Mouse (Mus musculus) naive thymus-derived CD4-positive, alpha-beta T cell, adult 2 months (primary cell): ENCODE measurements around the gene Kif1c.
A peak's percentile ranks its signal among the peaks of the same experiment; 100 is the strongest.

Experiments used
- DNase-seq: peaks from one replicate; pipeline ENCODE4 v3.0.0-alpha.2; 2011; ENCODE audit warnings: low read depth

Gene Kif1c

GRCm38 (mm10) chr11:70697376-70697775 lies 3.0 kb upstream of the Kif1c start:
- DNase-seq = peak; percentile 57

GRCm38 (mm10) chr11:70699051-70699450 lies 1.3 kb upstream of the Kif1c start:
- DNase-seq = no peak

DNA sequence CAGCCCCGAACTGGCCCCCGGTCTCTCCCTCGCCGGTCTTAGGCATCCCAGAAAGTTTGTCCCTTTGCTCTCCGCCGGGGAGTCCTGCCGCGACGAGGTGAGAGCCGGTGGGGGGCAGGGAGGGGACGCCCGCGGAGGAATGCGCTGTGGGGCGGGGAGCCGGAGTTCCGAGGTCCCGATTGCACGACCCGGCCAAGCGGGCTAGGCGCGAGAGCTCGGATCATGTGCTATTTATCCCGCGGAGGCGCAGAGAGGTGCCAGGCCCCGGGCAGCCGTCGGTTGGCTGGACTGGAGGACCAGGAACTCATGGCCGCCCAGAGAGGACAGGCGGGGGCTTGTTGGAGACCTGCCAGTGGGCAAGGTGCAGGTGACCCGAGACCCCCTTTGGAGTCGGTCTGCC lies 265 bp downstream of the Kif1c start:
- peak; percentile 68 for DNase-seq

- no peak for DNase-seq
Observed at GRCm38 (mm10) chr11:70701221-70701955, 1.0 kb downstream of the Kif1c start.

- DNase-seq = no peak
Observed at GRCm38 (mm10) chr11:70701984-70702733, 1.8 kb downstream of the Kif1c start.

DNA sequence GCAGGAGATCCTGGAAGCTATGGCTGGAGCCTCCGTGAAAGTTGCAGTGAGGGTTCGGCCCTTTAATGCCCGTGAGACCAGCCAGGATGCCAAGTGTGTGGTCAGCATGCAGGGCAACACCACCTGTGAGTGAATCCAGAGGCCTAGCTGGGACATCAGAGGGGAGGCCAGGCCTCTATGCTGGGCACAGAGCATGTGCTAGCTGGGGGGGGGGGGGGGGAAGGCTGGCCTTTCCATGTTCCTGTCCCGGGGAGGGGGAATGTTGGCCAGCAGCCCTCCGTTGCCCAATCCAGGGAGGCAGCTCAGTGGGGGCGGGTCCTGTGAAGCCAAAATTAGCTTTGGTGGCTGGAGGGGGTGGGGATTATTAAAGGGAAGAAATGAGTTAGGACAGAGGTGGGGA lies 2.4 kb downstream of the Kif1c start:
- DNase-seq = no peak

GRCm38 (mm10) chr11:70706127-70706526 lies 5.8 kb downstream of the Kif1c start:
- DNase-seq = no peak

DNA sequence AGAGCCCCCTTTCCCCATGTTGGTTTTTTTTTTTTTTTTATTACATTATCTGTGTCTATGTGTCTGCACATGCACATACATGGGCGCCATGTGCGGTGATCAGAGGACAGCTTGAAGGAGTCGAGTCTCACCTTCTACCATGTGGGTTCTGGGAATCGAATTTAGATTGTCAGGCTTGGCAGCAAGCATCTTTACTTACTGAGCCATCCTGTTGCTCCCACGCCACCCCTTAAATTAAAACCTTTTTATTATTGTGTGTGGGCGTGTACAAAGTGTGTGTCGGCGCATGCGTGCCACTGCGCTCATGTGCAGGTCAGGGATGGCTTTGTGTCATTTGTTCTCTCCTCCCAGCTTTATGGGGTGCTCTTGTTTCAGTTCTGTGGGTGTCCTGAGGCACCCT lies 10.7 kb downstream of the Kif1c start:
- DNase-seq = no peak

GRCm38 (mm10) chr11:70713222-70713621 lies 12.9 kb downstream of the Kif1c start:
- DNase-seq = no peak

DNA sequence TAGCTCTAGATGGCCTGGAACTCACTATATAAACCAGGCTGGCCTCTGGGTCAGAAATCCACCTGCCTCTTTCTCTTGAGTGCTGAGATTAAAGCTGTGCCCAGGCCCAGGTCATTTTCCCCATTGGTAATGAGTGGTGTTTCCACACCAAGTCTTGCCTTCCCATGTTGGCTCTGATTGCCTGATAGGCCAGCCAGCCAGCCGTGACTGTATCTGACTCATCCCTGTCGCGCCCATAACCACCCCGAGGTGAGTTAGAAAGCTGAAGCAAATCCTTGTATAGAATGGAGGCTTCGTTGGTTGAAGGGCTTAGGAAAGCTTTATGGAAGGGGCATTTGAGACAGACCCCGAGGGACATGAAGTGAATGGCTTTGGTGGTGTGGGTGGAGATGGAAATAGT lies 15.5 kb downstream of the Kif1c start:
- no peak for DNase-seq

DNA sequence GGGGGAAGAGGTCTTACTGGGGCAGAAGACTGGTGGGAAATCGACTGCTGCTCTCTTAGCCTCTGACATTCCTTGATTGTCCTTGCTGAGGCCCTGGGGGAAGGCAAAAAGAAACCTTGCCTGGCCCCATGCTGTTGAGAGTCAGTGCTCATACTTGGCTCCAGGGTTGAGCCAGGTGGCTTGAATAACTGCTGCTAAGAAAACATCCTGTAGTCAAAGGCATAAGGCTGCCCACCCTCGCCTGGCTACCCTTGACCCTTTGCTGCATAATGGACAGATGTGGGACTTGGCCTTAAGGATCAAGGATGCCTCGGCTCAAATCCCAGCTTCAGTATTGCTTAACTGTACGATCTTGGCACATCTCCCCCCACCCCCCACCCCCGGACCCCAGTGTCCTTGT lies 18.1 kb downstream of the Kif1c start:
- DNase-seq = no peak

GRCm38 (mm10) chr11:70720567-70720966 lies 20.2 kb downstream of the Kif1c start:
- no peak for DNase-seq

DNA sequence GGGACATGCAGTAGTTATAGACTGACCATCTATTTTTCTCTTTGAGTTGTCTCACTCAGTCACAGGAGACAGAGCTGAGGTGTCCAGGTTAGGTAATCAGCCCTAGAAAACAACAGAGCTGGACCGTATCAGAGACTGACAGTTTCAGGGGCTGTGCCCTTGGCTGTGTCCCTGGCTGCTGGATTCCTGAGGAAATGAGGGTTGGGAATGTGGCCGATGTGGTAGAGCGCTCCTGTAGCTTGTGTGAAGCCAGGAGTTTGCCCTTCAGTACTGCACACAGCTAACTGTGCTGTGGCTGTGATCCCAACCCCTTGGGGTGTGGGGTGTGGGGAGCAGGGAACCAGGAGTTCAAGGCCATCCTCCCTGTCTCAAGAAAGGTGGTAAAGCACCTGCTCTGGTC lies 20.7 kb downstream of the Kif1c start:
- DNase-seq = no peak

GRCm38 (mm10) chr11:70724706-70725105 lies 24.4 kb downstream of the Kif1c start:
- no peak for DNase-seq

- DNase-seq = no peak
Observed at GRCm38 (mm10) chr11:70726585-70726984, 26.2 kb downstream of the Kif1c start.

- no peak for DNase-seq
Observed at GRCm38 (mm10) chr11:70727385-70727784, 27.0 kb downstream of the Kif1c start.

DNA sequence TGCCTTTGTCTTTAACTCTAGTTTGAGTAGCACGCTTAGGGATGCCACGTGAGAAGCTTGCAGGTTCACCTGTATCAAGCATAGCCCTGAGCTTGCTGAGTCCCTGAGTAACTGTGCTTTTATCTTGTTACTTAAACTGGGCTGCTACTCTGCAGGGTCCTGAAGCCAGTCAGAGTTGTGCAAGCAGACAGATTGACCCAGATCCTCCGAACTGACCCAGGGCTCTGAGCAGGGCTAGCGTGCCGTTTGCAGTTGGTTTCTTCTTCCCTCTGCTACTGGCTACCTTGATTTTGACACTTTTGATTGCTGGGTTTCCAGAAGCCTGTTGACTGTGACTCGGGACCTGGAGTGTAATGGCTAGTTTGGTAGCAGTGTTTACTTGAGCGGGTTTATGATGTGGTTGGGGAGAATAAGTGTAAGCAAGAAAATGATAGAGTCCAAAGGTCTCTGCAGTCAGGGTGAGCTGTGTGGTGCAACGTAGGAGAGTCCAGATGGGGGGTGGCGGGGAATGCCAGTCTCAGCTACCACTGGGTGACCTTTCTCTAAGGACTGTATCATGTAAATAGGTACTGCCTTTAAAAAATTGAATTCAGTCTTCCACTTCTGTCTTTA lies 30.2 kb downstream of the Kif1c start:
- DNase-seq = no peak

DNA sequence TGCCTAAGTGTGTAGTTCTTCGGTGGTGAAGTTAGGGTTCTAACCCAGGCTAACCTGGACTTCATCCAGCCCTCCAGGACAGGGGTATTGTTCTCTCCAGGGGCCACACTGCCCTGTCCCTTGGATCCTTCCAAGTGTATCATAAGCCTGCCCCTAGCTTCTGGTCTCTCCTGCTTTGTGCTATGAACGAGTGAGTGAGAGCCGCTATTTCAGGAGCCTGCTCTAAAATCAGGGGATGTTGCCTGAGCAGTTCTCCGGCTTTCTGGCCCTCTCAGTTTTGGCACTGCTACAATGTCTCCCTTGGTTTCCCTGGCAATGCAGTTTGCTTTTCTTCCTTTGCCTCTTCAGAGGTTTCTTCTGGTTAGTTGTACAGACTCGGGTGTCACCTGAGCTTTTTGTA lies 30.8 kb downstream of the Kif1c start:
- no peak for DNase-seq

GRCm38 (mm10) chr11:70733256-70733655 lies 32.9 kb downstream of the Kif1c start:
- DNase-seq = no peak

- DNase-seq = no peak
Observed at GRCm38 (mm10) chr11:70737749-70738148, 37.4 kb downstream of the Kif1c start.

GRCm38 (mm10) chr11:70741603-70742002 lies 41.3 kb downstream of the Kif1c start:
- no peak for DNase-seq

- no peak for DNase-seq
Observed at GRCm38 (mm10) chr11:70742117-70742516, 41.8 kb downstream of the Kif1c start.
